Mouse (Mus musculus) liver, adult 2 months (tissue): ENCODE measurements around the gene Hmgcs1.

ENCODE experiments used
- CTCF ChIP-seq: fragments of 200-500 bp; IDR thresholded peaks from 2 replicates; pipeline ENCODE4 v1.5.1; 2011; ENCODE audit warnings: low read depth, low read length, control low read depth
- POLR2A ChIP-seq: fragments of 200-500 bp; IDR thresholded peaks from 2 replicates; pipeline ENCODE4 v1.6.1; 2011; ENCODE audit warnings: low read length, control low read depth; ENCODE audit not compliant: insufficient read depth; ENCODE audit errors: extremely low read depth

- TF ChIP-seq CTCF (no peak), POLR2A (no peak)
Measured at GRCm38 (mm10) chr13:119743470-119743869, 53.3 kb downstream of the Hmgcs1 start.
